Mouse (Mus musculus): ENCODE results near the gene Gm6164. TPM values are rescaled to one million over a fixed set of nuclear protein-coding genes. Genes with fewer than 3 reads are reported as not detected.

Gm6164 gene
- not detected in 2 replicates for polyA plus RNA-seq (2012; rRNA removed; ENCODE audit: low replicate concordance)

GRCm38 (mm10) chr7:20205507-20205906, at the start of gene Gm6164:
Gm6164 (minus strand) TSS chr7:20205607.

DNA sequence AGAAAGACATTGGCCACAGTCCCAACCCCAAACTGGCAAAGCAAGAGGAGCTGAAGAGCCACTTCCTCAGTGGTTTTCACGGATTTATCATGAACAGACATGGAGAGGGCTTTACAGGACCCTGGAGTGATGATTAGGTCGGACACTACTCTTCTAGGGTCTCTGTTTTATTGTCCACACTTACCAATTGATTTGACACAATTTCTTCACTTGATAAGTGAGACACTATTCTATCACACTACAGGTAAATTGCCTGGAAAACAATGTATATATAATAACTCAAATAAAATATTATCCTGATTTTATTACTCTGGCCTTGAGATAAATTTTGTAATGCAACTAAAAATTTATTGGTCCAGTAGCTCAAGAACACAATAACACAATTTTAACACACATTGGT, 28.3 kb upstream of the Gm6164 start, which contains the start of gene Gm4498:
Gm4498 (minus strand) TSS at position 101 of the 400 bp plus-strand sequence.

GRCm38 (mm10) chr7:20193410-20193809, 12.0 kb downstream of the Gm6164 start, which contains the start of gene Vmn1r95:
Vmn1r95 (plus strand) TSS chr7:20193710.

DNA sequence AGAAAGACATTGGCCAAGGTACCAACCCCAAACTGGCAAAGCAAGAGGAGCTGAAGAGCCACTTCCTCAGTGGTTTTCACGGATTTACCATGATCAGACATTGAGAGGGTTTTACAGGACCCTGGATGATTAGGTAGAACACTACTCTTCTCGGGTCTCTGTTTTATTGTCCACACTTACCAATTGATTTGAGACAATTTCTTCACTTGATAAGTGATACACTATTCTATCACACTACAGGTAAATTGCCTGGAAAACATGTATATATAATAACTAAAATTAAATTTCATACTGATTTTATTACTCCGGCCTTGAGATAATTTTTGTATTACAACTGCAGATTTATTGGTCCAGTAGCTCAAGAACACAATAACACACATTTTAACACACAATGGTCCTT, 37.1 kb downstream of the Gm6164 start, which contains the start of gene Vmn1r94:
Vmn1r94 (minus strand) TSS at position 101 of the 400 bp plus-strand sequence.

Other genes starting within 250 kb of the Gm6164 start
- 0.13 and 0.19 TPM in 2 replicates for gene Ceacam20, start 240.2 kb downstream of the Gm6164 start, polyA plus RNA-seq (2012; rRNA removed; ENCODE audit: low replicate concordance)
- gene Nlrp9b, start 214.1 kb downstream of the Gm6164 start, polyA plus RNA-seq (2012; rRNA removed; ENCODE audit: low replicate concordance), result 0.10 TPM in 1 of 2 replicates, not detected in the other
- gene Vmn1r91, start 105.9 kb downstream of the Gm6164 start, polyA plus RNA-seq (2012; rRNA removed; ENCODE audit: low replicate concordance), result not detected in 2 replicates
- not detected in 2 replicates for gene Gm16442, start 83.0 kb downstream of the Gm6164 start, polyA plus RNA-seq (2012; rRNA removed; ENCODE audit: low replicate concordance)
- not detected in 2 replicates for gene Vmn1r93, start 66.5 kb downstream of the Gm6164 start, polyA plus RNA-seq (2012; rRNA removed; ENCODE audit: low replicate concordance)
- not detected in 2 replicates for gene Vmn1r94, start 37.2 kb downstream of the Gm6164 start, polyA plus RNA-seq (2012; rRNA removed; ENCODE audit: low replicate concordance)
- gene Vmn1r95, start 11.9 kb downstream of the Gm6164 start, polyA plus RNA-seq (2012; rRNA removed; ENCODE audit: low replicate concordance), result not detected in 2 replicates
- gene Gm4498, start 28.2 kb upstream of the Gm6164 start, polyA plus RNA-seq (2012; rRNA removed; ENCODE audit: low replicate concordance), result not detected in 2 replicates
- not detected in 2 replicates for gene Gm5890, start 57.2 kb upstream of the Gm6164 start, polyA plus RNA-seq (2012; rRNA removed; ENCODE audit: low replicate concordance)
- not detected in 2 replicates for gene Gm4133, start 128.5 kb upstream of the Gm6164 start, polyA plus RNA-seq (2012; rRNA removed; ENCODE audit: low replicate concordance)
- gene Gm5728, start 169.8 kb upstream of the Gm6164 start, polyA plus RNA-seq (2012; rRNA removed; ENCODE audit: low replicate concordance), result not detected in 2 replicates
- not detected in 2 replicates for gene Vmn1r100, start 212.3 kb upstream of the Gm6164 start, polyA plus RNA-seq (2012; rRNA removed; ENCODE audit: low replicate concordance)
- gene Vmn1r101, start 237.0 kb upstream of the Gm6164 start, polyA plus RNA-seq (2012; rRNA removed; ENCODE audit: low replicate concordance), result not detected in 2 replicates